Mouse (Mus musculus): ENCODE measurements around the gene Nabp2.

Gene Nabp2

DNA sequence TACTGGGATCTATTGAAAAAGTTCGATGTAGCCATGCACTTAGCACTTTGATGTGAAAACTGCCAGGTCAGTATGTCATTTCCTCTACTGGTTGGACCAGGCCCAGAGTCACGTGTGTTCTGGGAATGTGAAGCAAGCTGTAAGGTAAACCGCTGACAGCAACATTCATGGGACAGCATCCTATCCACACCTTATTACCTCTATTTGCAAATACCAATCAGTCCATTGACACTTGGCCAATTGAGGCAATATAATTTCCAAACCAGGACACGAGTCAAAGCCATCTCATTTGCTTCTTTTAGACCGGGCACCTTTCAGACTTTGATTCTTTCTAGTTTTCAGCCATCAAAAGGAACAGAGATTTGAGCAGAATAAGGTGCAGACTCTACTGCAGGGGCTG lies 17.8 kb upstream of the Nabp2 start:
- no peak for DNase-seq (ENCODE audit: extremely low spot score)

GRCm38 (mm10) chr10:128425260-128425659 lies 14.0 kb upstream of the Nabp2 start:
- DNase-seq (ENCODE audit: extremely low spot score), result no peak

DNA sequence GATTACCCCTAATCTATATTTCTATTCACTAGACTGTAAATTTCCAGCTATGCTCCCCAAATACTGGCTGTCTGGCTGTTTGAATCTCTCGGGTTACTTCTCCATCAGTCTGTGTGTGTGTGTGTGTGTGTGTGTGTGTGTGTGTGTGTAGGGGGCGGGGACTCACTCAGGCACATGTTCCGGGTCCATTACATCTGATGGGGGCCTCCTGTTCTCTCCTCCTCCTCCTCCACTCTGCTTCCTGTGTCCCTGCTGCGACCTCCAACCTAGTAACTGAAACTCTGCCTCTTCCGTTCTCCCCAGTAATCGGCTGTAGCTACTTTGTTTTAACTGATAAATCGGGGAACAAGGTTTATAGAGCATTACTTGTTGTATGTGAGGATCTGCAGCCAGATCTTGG lies 13.3 kb upstream of the Nabp2 start:
- DNase-seq (ENCODE audit: extremely low spot score), result no peak

DNA sequence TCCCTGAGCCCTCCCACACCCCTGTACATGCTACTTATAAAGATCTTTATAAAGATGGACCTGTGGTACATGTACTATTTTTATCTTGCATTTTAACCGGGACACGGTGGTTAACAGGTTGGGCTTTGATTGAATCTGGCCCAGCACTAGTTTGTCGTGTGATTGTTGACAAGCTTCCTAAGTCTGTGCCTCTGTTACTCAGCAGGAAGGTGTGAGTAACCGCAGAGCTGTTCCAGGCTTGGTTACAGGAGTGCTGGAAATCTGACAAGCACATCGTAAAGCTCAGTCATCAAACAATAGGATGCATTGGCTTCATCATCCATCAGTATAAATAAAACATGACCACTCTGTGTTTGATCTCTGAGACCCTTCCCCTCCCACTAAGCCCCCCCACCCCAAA lies 11.1 kb upstream of the Nabp2 start:
- DNase-seq (ENCODE audit: extremely low spot score), result no peak

DNA sequence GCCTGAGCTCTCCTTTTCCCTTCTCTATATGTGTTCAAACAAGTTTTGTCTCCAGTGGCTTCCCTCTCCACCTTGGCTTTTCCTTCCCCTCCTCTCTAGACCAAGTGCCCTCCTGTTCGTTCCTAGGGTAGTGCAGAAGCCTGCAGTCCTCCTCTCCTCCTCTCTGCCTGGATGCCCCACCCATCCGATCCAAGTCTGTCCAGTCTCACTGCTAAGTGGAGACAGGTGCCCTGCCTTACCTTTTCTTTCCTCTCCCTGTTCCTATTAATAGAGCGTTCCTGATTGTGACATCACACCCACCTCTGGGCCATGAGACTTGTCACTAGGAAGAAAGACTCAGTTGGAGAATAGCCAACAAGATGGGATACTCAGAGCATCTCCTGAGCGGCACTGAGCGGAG lies 3.6 kb upstream of the Nabp2 start:
- no peak for DNase-seq (ENCODE audit: extremely low spot score)

GRCm38 (mm10) chr10:128413076-128413475 lies 1.8 kb upstream of the Nabp2 start:
- no peak for DNase-seq (ENCODE audit: extremely low spot score)

DNA sequence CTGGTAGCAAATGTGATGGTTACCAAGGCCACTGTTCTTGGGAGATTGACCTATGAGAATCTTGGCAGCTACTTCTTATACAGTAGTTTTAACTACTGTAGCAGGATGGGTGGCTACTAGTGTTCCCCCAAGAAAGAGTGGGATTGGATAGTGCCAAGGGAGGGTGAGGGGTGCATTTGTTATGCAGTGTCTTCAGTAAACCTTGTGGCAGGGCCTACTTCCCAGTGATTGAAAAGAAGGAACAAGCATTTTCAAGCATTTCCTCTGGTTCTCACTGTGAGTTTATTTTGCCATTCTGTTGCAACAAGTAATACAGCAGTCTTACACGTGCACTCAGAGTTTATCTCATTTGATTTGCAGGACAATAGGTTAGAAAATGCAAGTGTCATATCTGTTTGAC lies 1.3 kb upstream of the Nabp2 start:
- no peak for DNase-seq (ENCODE audit: extremely low spot score)

DNA sequence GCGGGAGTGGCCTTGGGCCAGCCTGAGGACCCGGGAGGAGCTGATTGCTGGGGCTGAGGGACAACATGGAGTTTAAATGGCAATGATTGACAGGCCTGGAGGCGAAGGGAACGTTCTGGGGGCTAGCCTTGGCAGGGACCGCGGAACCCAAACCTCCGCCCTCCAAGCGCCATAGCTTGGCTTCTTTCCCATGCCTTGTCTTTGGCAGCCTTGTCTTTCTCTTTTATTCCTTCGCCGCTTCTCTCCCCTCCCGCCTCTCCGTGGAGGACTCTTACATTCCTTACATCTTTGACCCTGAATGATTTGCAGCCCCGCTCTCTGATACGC lies 726 bp upstream of the Nabp2 start:
- no peak for DNase-seq (ENCODE audit: extremely low spot score)

DNA sequence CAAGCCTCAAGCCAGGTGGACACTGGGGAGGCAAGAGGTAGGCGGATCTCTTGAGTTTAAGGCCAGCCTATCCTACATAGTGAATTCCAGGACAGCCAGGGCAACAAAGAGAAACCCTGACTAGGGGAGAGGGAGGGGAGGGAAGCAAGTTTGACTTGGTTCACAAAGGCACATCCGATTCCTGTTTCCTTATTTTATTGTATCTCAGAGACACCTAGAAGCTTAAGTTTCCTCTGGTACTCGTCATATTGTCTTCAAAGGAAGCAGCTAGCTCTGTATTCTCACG lies 789 bp downstream of the Nabp2 start:
- no peak for DNase-seq (ENCODE audit: extremely low spot score)

DNA sequence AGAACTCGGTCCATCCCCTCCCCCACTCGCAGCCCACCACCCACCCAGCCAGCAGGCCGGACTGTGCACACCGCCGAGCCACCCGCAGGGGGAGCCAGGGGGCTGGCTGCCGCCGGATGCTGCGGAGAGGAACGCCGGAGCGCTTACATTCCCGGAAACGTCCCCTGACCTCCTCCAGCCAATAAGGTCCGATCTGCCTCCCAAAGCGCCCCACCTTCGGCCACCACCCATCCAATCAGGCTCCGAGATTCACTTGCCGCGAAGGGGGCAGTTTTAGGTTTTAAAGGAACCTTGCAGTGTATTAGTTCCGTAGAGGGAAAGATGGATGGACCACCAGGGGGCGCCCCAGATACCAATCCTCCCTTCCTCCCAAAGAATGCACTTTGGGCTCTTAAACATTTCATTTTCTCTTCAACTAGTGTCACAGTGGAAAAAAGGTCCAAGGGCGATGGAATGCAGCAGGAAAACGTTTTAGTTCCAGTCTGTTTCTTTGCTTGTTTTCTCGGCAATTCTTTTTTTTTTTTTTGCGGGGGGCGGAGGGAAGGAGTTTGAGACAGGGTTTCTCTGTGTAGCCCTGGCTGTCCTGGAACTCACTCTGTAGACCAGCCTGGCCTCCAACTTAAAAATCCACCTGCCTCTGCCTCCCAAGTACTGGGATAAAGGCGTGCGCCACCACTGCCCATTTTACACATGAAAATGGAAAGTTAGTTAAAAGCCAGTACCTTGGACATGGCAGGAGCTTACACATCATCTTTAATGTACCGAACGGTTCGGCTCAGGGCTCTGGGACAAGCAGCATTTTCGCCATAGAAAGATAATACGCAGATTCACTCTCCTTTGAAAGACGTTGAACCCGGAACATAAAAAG lies 1.4 kb downstream of the Nabp2 start:
- peak; percentile 97 for DNase-seq (ENCODE audit: extremely low spot score)

GRCm38 (mm10) chr10:128408591-128409535 lies 2.4 kb downstream of the Nabp2 start:
- DNase-seq (ENCODE audit: extremely low spot score), result no peak

DNA sequence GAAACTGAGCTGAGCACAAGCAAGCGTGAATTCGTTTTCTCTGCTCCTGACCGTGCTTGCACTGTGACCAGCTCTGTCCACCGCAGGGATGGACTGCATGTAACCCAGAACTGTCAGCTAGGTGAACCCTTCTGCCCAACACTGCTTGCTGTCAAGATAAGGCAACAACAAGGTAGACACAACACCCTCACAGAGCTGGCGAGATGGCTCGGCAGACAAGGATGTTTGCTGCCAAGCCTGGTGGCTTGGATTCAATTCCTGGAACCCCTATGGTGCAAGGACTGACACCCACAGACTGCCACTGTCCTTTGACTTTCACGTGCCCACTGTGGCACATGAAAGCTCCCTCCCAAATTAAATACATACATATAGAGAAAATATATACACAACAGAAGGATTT lies 7.4 kb downstream of the Nabp2 start:
- DNase-seq (ENCODE audit: extremely low spot score), result no peak

DNA sequence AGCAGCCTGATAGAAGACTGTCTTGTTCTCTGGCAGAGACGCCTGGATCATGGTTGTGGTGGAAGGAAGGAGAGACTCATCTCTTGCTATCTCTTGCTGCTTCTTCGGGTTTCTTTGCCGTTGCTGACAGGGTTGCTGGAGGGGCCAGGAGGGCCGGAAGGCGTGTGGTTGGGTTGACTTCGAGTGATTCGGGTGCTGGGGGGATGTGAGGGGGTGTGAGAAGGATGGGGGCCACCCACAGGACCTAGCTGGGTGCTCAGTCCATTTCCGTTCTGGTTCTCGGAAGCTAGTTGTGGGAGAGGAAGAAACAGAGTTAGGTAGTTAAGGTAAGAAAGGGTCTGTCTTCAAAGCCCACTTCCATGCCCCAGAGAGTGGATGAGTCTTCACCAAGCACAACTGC lies 9.7 kb downstream of the Nabp2 start:
- no peak for DNase-seq (ENCODE audit: extremely low spot score)

DNA sequence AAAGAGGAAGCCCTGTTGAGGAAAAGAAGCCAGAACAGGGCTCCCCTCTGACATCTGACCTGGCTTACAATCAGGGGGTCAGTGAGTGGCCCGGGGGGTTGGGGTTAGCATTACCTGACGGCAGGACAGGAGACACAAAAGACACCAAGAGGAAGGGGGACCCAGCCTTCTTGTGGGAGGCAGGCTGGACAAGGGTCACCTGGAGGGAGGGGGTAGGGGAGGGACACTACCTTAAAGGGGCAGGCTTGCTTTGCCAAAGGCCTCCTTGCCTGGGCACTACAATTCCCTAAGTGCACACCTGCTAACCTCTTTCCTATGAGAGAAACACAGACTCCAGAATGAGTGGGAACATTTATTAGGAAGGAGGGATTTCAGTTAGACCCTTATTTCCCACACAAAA lies 10.2 kb downstream of the Nabp2 start, which contains the start of gene Slc39a5:
Gene Slc39a5 (minus strand): TSS at position 174 of the 400 bp plus-strand sequence.
- DNase-seq (ENCODE audit: extremely low spot score), result no peak

- no peak for DNase-seq (ENCODE audit: extremely low spot score)
Measured at GRCm38 (mm10) chr10:128400338-128400737, 11.0 kb downstream of the Nabp2 start.

- no peak for DNase-seq (ENCODE audit: extremely low spot score)
Measured at GRCm38 (mm10) chr10:128397466-128397865, 13.8 kb downstream of the Nabp2 start.

DNA sequence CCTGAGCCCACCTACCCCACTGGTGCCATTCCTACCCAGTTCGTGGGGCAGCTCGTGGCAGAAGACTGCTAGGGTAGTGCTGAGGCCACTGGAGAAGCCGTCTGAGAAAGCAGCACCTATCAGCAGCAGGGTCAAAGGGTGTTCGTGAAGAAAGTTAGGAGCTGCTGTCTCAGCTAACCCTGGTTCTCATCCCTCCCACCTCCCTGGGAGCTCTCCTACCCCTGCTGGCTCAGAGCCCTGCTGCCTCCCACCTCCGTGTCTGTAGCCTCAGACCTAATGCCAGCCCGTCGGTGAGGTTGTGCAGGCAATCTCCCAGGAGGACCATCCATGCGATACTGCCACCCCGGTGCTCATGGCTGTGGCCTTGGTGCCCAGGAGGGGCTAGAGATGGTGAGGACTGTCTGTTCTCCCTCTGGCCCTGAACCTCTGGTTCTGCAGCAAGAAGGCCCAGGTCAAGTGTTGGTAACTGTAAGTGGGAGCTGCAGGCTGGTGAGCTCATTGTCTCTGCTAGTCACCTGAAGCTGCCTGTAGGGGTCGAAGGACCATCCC lies 14.5 kb downstream of the Nabp2 start:
- DNase-seq (ENCODE audit: extremely low spot score), result no peak

DNA sequence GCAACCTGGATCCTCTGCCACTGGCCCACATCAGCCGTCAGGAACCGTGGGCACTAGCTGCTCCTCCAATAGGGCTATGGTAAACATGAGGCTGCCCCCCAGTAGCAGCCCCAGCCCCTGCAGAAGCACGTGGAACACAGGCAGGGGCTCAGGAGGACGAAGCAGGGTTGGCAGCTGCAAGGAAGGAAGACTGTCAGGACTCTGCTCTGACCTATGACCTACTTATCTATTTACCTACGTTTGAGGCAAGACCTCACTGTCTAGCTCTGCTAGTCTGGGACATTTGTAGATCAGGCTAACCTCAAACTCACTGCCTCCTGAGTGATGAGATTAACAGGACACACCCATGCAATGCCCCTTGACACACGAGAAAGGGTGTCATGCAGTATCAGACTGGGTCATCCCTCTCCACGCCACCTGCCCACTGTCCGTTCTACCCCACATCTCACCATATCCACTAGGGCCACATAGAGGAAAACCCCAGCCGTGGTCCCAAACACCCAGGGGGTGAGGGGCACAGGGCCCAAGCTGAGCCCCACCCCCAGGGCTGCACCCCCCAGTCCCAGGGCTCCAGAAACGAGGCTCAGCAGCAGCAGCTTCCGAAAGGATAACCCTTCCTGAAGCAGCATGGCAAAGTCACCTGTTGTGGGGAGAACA lies 15.1 kb downstream of the Nabp2 start:
- no peak for DNase-seq (ENCODE audit: extremely low spot score)

GRCm38 (mm10) chr10:128391850-128392249 lies 19.4 kb downstream of the Nabp2 start:
- DNase-seq (ENCODE audit: extremely low spot score), result no peak

DNA sequence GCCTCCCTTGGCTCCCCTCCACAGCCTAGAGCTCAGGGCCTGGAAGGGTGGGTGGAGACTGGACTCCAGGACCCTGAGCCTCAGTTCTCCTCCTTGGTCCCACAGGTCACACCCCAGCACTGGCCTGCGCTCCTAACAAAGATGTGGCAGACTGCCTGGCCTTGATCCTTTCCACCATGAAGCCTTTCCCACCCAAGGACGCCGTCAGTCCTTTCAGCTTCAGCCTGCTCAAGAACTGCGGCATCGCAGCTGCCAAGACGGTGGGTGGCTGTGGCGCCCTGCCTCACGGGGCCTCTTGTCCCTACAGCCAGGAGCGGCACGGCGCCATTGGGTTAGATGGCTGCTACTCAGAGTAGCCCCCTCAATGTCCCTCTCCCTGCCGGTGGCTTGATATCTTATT lies 20.9 kb downstream of the Nabp2 start:
- no peak for DNase-seq (ENCODE audit: extremely low spot score)

GRCm38 (mm10) chr10:128389570-128389969 lies 21.7 kb downstream of the Nabp2 start:
- no peak for DNase-seq (ENCODE audit: extremely low spot score)

GRCm38 (mm10) chr10:128388941-128389340 lies 22.4 kb downstream of the Nabp2 start:
- DNase-seq (ENCODE audit: extremely low spot score), result no peak

Measured in embryo, embryonic 9.5 days (tissue).